Mouse (Mus musculus): Measurements from ENCODE around the gene Nav1. TPM values are rescaled to one million over a fixed set of nuclear protein-coding genes. Genes with fewer than 3 reads are reported as not detected.

The Nav1 gene
- polyA plus RNA-seq, 1 experiment from 2014 or later, result 3.9 TPM

DNA sequence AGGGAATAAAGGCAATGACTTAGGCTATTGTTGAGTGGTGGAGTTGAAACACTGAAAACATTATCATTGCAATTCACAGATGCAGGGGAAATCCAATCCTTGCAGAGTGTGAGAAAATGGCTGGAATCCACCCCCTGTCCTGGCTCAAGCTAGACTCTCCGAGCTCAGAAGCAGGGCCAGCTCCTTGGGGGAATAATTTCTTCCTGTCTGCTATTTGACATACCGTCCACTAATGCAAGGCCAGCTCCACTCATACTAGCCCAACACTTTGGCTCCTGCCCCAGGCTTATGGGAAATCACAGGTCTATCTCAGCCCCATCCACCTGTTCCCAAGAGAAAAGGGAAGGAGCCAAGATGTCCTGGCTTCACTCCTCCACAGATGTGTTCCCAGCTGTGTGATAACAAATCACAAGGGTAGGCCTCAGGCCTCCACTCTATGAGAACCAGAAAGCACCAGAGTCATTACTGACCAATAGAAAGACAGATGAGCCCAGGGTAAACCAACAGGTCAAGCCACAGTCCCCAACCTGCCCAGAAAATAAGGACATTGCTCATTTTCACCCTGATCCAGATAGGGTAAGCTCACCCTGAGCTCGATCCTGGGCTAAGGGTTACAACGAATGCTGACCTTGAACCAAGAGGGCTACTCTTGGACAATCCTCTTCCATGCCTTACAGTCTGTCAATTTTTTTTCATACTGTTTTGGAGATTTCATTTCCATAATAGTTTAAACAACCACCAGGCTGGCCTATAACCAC lies 32.5 kb downstream of the Nav1 start:
- ATAC-seq (ENCODE audit: low FRiP score, low TSS enrichment), result no peak
- no peak for TF ChIP-seq EP300 (optimal IDR thresholded peaks at IDR 0.05)
- no peak for TF ChIP-seq CTCF (IDR thresholded peaks at IDR 0.05; ENCODE audit: low read depth)
- Histone ChIP-seq H3K9me3 (ENCODE audit: control insufficient read depth, low read length) (no peaks in the 10 kb centered on the region), H3K4me3 (ENCODE audit: low read depth, low read length) (no peak overlapping the region), H3K27me3 (ENCODE audit: control insufficient read depth, insufficient read depth, low read length) (no peaks in the 10 kb centered on the region), H3K4me2 (replicated peaks; ENCODE audit: low read depth) (no peak overlapping the region), H3K9ac (ENCODE audit: low read length) (no peak overlapping the region), H3K27ac (replicated peaks) (no peak overlapping the region), H3K36me3 (ENCODE audit: control insufficient read depth, insufficient read depth, low read length) (peaks cover 3% of the 10 kb centered on the region; the same call in 1 of the 2 replicates), H3K4me1 (replicated peaks; ENCODE audit: control insufficient read depth, insufficient read depth) (no peaks in the 10 kb centered on the region)
- no peak for DNase-seq (ENCODE audit: low spot score)
- 74% methylated on average over 4 of the region's 4 CpGs for WGBS

GRCm38 (mm10) chr1:135572139-135572892 lies 34.8 kb downstream of the Nav1 start:
- H3K36me3 ChIP-seq (ENCODE audit: control insufficient read depth, insufficient read depth, low read length), result peaks cover 3% of the 10 kb centered on the region; the same call in 1 of the 2 replicates
- no peak overlapping the region for H3K27ac ChIP-seq (replicated peaks)
- no peak for TF ChIP-seq CTCF (IDR thresholded peaks at IDR 0.05; ENCODE audit: low read depth)
- TF ChIP-seq EP300 (optimal IDR thresholded peaks at IDR 0.05), result no peak
- no peaks in the 10 kb centered on the region for H3K9me3 ChIP-seq (ENCODE audit: control insufficient read depth, low read length)
- H3K4me2 ChIP-seq (replicated peaks; ENCODE audit: low read depth), result no peak overlapping the region
- H3K27me3 ChIP-seq (ENCODE audit: control insufficient read depth, insufficient read depth, low read length), result no peaks in the 10 kb centered on the region
- H3K9ac ChIP-seq (ENCODE audit: low read length), result no peak overlapping the region
- ATAC-seq (ENCODE audit: low FRiP score, low TSS enrichment) (no peak), DNase-seq (ENCODE audit: low spot score) (no peak)
- 61% methylated on average over 4 of the region's 4 CpGs for WGBS
- H3K4me3 ChIP-seq (ENCODE audit: low read depth, low read length), result no peak overlapping the region
- H3K4me1 ChIP-seq (replicated peaks; ENCODE audit: control insufficient read depth, insufficient read depth), result no peaks in the 10 kb centered on the region

- H3K4me1 ChIP-seq (replicated peaks; ENCODE audit: control insufficient read depth, insufficient read depth), result peaks cover 3% of the 10 kb centered on the region; the same call in 1 of the 2 replicates
- no peak overlapping the region for H3K9ac ChIP-seq (ENCODE audit: low read length)
- no peak overlapping the region for H3K27ac ChIP-seq (replicated peaks)
- H3K4me2 ChIP-seq (replicated peaks; ENCODE audit: low read depth), result no peak overlapping the region
- TF ChIP-seq EP300 (optimal IDR thresholded peaks at IDR 0.05), result no peak
- TF ChIP-seq CTCF (IDR thresholded peaks at IDR 0.05; ENCODE audit: low read depth), result no peak
- H3K9me3 ChIP-seq (ENCODE audit: control insufficient read depth, low read length), result no peaks in the 10 kb centered on the region
- WGBS, result 62% methylated on average over 8 of the region's 8 CpGs
- no peaks in the 10 kb centered on the region for H3K27me3 ChIP-seq (ENCODE audit: control insufficient read depth, insufficient read depth, low read length)
- no peak for DNase-seq (ENCODE audit: low spot score)
- H3K36me3 ChIP-seq (ENCODE audit: control insufficient read depth, insufficient read depth, low read length), result peaks cover 3% of the 10 kb centered on the region; the same call in 1 of the 2 replicates
- ATAC-seq (ENCODE audit: low FRiP score, low TSS enrichment), result no peak
- no peak overlapping the region for H3K4me3 ChIP-seq (ENCODE audit: low read depth, low read length)
Measured at GRCm38 (mm10) chr1:135568087-135568486, 39.0 kb downstream of the Nav1 start.

DNA sequence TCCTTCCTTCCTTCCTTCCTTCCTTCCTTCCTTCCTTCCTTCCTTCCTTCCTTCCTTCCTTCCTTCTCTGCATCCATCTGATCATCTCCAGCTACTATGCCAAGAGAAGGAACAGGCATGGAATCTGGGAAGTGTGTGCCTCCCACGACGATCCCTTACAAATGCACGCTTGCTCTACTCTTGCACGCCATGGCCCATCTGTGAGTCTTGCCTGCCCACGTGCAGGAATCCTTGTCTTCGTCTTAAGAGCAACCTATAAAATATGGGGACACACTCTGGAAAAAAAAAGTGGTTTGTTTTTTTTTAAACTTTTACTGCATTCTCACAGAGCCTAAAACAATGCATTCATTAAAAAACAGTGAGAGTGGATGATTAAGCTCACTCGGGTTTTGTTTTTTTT lies 40.5 kb downstream of the Nav1 start:
- no peaks in the 10 kb centered on the region for H3K27me3 ChIP-seq (ENCODE audit: control insufficient read depth, insufficient read depth, low read length)
- TF ChIP-seq EP300 (optimal IDR thresholded peaks at IDR 0.05), result no peak
- TF ChIP-seq CTCF (IDR thresholded peaks at IDR 0.05; ENCODE audit: low read depth), result no peak
- ATAC-seq (ENCODE audit: low FRiP score, low TSS enrichment) (no peak), DNase-seq (ENCODE audit: low spot score) (no peak)
- no peak overlapping the region for H3K9ac ChIP-seq (ENCODE audit: low read length)
- peaks cover 3% of the 10 kb centered on the region; the same call in 1 of the 2 replicates for H3K4me1 ChIP-seq (replicated peaks; ENCODE audit: control insufficient read depth, insufficient read depth)
- H3K9me3 ChIP-seq (ENCODE audit: control insufficient read depth, low read length), result no peaks in the 10 kb centered on the region
- H3K36me3 ChIP-seq (ENCODE audit: control insufficient read depth, insufficient read depth, low read length), result peaks cover 3% of the 10 kb centered on the region; the same call in 1 of the 2 replicates
- WGBS, result 75% methylated on average over 7 of the region's 7 CpGs
- H3K4me2 ChIP-seq (replicated peaks; ENCODE audit: low read depth), result no peak overlapping the region
- H3K27ac ChIP-seq (replicated peaks), result no peak overlapping the region
- H3K4me3 ChIP-seq (ENCODE audit: low read depth, low read length), result no peak overlapping the region

DNA sequence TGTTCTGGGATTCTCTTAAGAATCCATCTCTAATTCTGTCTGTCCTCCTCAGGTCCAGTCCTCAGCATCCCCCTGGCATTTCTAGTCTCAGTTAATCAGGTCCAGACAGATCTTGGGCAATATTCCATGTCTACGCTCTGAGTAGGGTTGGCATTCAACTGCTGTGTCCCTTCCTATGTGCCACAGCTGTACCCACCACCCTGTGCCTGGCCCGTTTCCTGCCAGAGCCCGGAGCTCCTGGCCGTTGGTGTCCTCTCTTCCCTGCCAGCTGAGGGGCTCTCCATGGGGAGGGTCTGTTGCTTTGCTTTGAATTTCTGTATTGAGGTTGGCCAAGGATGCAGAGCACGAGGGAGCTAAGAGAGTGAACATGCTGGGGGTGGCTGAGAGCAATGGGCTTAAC lies 41.3 kb downstream of the Nav1 start:
- Histone ChIP-seq H3K27ac (replicated peaks) (no peak overlapping the region), H3K4me1 (replicated peaks; ENCODE audit: control insufficient read depth, insufficient read depth) (peaks cover 3% of the 10 kb centered on the region; the same call in 1 of the 2 replicates), H3K4me3 (ENCODE audit: low read depth, low read length) (no peak overlapping the region), H3K36me3 (ENCODE audit: control insufficient read depth, insufficient read depth, low read length) (no peaks in the 10 kb centered on the region), H3K4me2 (replicated peaks; ENCODE audit: low read depth) (no peak overlapping the region), H3K9ac (ENCODE audit: low read length) (no peak overlapping the region), H3K27me3 (ENCODE audit: control insufficient read depth, insufficient read depth, low read length) (no peaks in the 10 kb centered on the region), H3K9me3 (ENCODE audit: control insufficient read depth, low read length) (no peaks in the 10 kb centered on the region)
- ATAC-seq (ENCODE audit: low FRiP score, low TSS enrichment) (no peak), DNase-seq (ENCODE audit: low spot score) (no peak)
- no peak for TF ChIP-seq CTCF (IDR thresholded peaks at IDR 0.05; ENCODE audit: low read depth)
- TF ChIP-seq EP300 (optimal IDR thresholded peaks at IDR 0.05), result no peak
- WGBS, result 75% methylated on average over 5 of the region's 5 CpGs

Measured in stomach, postnatal 0 days (tissue).